Mouse (Mus musculus): Measurements from ENCODE around the gene Strap. TPM values are rescaled to one million over a fixed set of nuclear protein-coding genes. Genes with fewer than 3 reads are reported as not detected.

Gene Strap
- total and polyA plus RNA-seq, 2 experiments from 2014 or later: 132 to 190 TPM

DNA sequence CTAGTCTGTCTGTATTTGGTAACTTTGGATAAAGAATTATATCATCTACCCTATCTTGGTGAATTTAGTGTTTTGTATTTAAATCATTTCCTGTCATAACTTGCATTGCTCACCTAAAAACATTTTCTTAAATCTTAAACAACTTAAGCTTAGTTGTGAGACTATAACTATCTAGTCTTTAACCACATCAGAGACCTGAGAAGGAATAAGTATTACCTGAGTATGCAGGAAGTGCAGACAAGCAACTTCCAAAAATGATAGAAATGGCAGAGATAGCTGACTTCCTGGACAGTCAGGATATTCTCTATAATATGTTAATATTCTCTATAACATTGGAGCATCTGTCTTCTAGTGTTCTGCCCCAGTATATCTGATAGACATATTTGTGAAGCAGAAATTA lies 31.3 kb downstream of the Strap start:
- no peak overlapping the region for H3K27ac ChIP-seq (ENCODE audit: low read depth, low read length)
- H3K4me3 ChIP-seq (ENCODE audit: low read depth, low read length): no peak overlapping the region
- no peaks in the 10 kb centered on the region for H3K9me3 ChIP-seq (ENCODE audit: low read length)
- DNase-seq: no peak
- no peaks in the 10 kb centered on the region for H3K36me3 ChIP-seq (ENCODE audit: insufficient read depth)
- no peaks in the 10 kb centered on the region for H3K4me1 ChIP-seq (ENCODE audit: insufficient read depth)
- no peak for ATAC-seq
- H3K27me3 ChIP-seq (ENCODE audit: insufficient read depth, low read length): no peaks in the 10 kb centered on the region
- H3K9ac ChIP-seq: no peak overlapping the region
- no peak for TF ChIP-seq CTCF (IDR thresholded peaks at IDR 0.05; ENCODE audit: low read depth)
- no peak overlapping the region for H3K4me2 ChIP-seq (ENCODE audit: low read depth)

GRCm38 (mm10) chr6:137771621-137772250 lies 36.9 kb downstream of the Strap start:
- DNase-seq (no peak), ATAC-seq (no peak)
- H3K4me3 ChIP-seq (ENCODE audit: low read depth, low read length): no peak overlapping the region
- TF ChIP-seq CTCF (IDR thresholded peaks at IDR 0.05; ENCODE audit: low read depth): no peak
- H3K36me3 ChIP-seq (ENCODE audit: insufficient read depth): no peaks in the 10 kb centered on the region
- no peak overlapping the region for H3K27ac ChIP-seq (ENCODE audit: low read depth, low read length)
- H3K4me2 ChIP-seq (ENCODE audit: low read depth): no peak overlapping the region
- no peaks in the 10 kb centered on the region for H3K9me3 ChIP-seq (ENCODE audit: low read length)
- H3K27me3 ChIP-seq (ENCODE audit: insufficient read depth, low read length): no peaks in the 10 kb centered on the region
- no peak overlapping the region for H3K9ac ChIP-seq
- WGBS: 79% methylated on average over 3 of the region's 3 CpGs
- H3K4me1 ChIP-seq (ENCODE audit: insufficient read depth): no peaks in the 10 kb centered on the region

- no peak overlapping the region for H3K4me2 ChIP-seq (ENCODE audit: low read depth)
- WGBS: 95% methylated on average over 8 of the region's 8 CpGs
- no peak for TF ChIP-seq CTCF (IDR thresholded peaks at IDR 0.05; ENCODE audit: low read depth)
These were observed 38.2 kb downstream of the Strap start for GRCm38 (mm10) chr6:137772918-137773636.

DNA sequence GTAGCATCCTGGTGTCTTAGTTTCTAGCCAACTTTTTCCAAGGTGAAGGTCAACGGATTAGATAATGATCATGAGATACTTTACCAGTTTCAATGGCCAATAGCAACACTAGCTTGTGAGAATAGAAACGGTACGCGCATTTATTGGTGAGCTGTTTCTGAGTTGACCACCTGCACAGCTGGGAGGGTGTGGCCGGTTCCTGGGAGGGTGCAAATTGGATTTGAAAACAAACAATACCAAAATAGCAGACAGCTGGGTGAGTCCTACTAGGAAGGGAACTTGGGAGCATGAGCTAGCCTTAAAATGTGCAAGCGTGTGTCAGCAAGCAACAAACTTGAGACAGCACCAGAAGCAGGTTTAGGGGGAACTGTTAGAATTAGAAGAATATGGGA lies 38.8 kb downstream of the Strap start:
- no peak for DNase-seq
- Histone ChIP-seq H3K4me3 (ENCODE audit: low read depth, low read length) (no peak overlapping the region), H3K9ac (no peak overlapping the region), H3K36me3 (ENCODE audit: insufficient read depth) (no peaks in the 10 kb centered on the region), H3K27ac (ENCODE audit: low read depth, low read length) (no peak overlapping the region), H3K27me3 (ENCODE audit: insufficient read depth, low read length) (no peaks in the 10 kb centered on the region), H3K4me2 (ENCODE audit: low read depth) (no peak overlapping the region), H3K4me1 (ENCODE audit: insufficient read depth) (no peaks in the 10 kb centered on the region), H3K9me3 (ENCODE audit: low read length) (no peaks in the 10 kb centered on the region)
- TF ChIP-seq CTCF (IDR thresholded peaks at IDR 0.05; ENCODE audit: low read depth): no peak
- no peak for ATAC-seq
- 89% methylated on average over 6 of the region's 6 CpGs for WGBS

More at GRCm38 (mm10) chr6:137772918-137773636, 38.2 kb downstream of the Strap start:
- ATAC-seq (no peak), DNase-seq (no peak)
- Histone ChIP-seq H3K4me1 (ENCODE audit: insufficient read depth) (no peaks in the 10 kb centered on the region), H3K4me3 (ENCODE audit: low read depth, low read length) (no peak overlapping the region), H3K9ac (no peak overlapping the region), H3K27me3 (ENCODE audit: insufficient read depth, low read length) (no peaks in the 10 kb centered on the region), H3K27ac (ENCODE audit: low read depth, low read length) (no peak overlapping the region), H3K36me3 (ENCODE audit: insufficient read depth) (no peaks in the 10 kb centered on the region), H3K9me3 (ENCODE audit: low read length) (no peaks in the 10 kb centered on the region)

- no peak for ATAC-seq
These were observed 39.3 kb downstream of the Strap start for GRCm38 (mm10) chr6:137774166-137774565.

GRCm38 (mm10) chr6:137775159-137775558 lies 40.3 kb downstream of the Strap start:
- H3K27ac ChIP-seq (ENCODE audit: low read depth, low read length): no peak overlapping the region
- no peaks in the 10 kb centered on the region for H3K36me3 ChIP-seq (ENCODE audit: insufficient read depth)
- no peaks in the 10 kb centered on the region for H3K9me3 ChIP-seq (ENCODE audit: low read length)
- DNase-seq (no peak), ATAC-seq (no peak)
- H3K4me3 ChIP-seq (ENCODE audit: low read depth, low read length): no peak overlapping the region
- no peaks in the 10 kb centered on the region for H3K27me3 ChIP-seq (ENCODE audit: insufficient read depth, low read length)
- TF ChIP-seq CTCF (IDR thresholded peaks at IDR 0.05; ENCODE audit: low read depth): no peak
- 92% methylated on average over 8 of the region's 8 CpGs for WGBS
- no peaks in the 10 kb centered on the region for H3K4me1 ChIP-seq (ENCODE audit: insufficient read depth)
- no peak overlapping the region for H3K4me2 ChIP-seq (ENCODE audit: low read depth)
- H3K9ac ChIP-seq: no peak overlapping the region

More at GRCm38 (mm10) chr6:137774166-137774565, 39.3 kb downstream of the Strap start:
- no peak overlapping the region for H3K9ac ChIP-seq
- H3K4me2 ChIP-seq (ENCODE audit: low read depth): no peak overlapping the region
- TF ChIP-seq CTCF (IDR thresholded peaks at IDR 0.05; ENCODE audit: low read depth): no peak
- no peaks in the 10 kb centered on the region for H3K36me3 ChIP-seq (ENCODE audit: insufficient read depth)
- H3K9me3 ChIP-seq (ENCODE audit: low read length): no peaks in the 10 kb centered on the region
- WGBS: 90% methylated on average over 13 of the region's 13 CpGs
- no peak overlapping the region for H3K27ac ChIP-seq (ENCODE audit: low read depth, low read length)
- DNase-seq: no peak
- no peak overlapping the region for H3K4me3 ChIP-seq (ENCODE audit: low read depth, low read length)
- H3K4me1 ChIP-seq (ENCODE audit: insufficient read depth): no peaks in the 10 kb centered on the region
- no peaks in the 10 kb centered on the region for H3K27me3 ChIP-seq (ENCODE audit: insufficient read depth, low read length)

DNA sequence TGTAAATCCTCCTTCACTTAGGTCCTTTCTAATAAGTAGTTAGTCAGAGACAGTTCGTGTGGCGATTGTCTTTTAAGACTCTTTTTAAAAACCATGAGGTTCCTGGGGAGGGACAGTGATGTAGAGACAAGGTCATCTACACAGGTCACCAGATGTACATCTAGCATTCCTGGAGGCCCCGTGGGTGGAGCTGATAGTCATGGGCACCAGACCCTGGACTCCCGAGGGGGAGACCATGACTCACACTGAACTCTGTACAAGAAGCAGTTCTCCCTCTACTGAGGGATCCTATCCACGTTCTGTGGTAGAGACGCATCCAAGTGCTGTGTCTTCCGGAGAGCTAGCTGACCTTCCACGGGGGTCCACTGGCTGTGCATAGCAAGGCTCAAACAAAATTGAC lies 42.1 kb downstream of the Strap start:
- TF ChIP-seq CTCF (IDR thresholded peaks at IDR 0.05; ENCODE audit: low read depth): no peak
- Histone ChIP-seq H3K4me1 (ENCODE audit: insufficient read depth) (no peaks in the 10 kb centered on the region), H3K27me3 (ENCODE audit: insufficient read depth, low read length) (no peaks in the 10 kb centered on the region), H3K27ac (ENCODE audit: low read depth, low read length) (no peak overlapping the region), H3K9me3 (ENCODE audit: low read length) (no peaks in the 10 kb centered on the region), H3K36me3 (ENCODE audit: insufficient read depth) (no peaks in the 10 kb centered on the region), H3K9ac (no peak overlapping the region), H3K4me2 (ENCODE audit: low read depth) (no peak overlapping the region), H3K4me3 (ENCODE audit: low read depth, low read length) (no peak overlapping the region)
- ATAC-seq: no peak
- WGBS: 93% methylated on average over 8 of the region's 8 CpGs
- no peak for DNase-seq

Data from forebrain, postnatal 0 days (tissue).